In genomic region chr8:10740837-10741236, GRCm38 (mm10) we compare ENCODE assay signal across 13 mouse cellular contexts.
"Had no signal": no experiment of that assay in that cellular context is flagged by ENCODE, and none has a peak within 500 bp of the region (broad histone marks: within the 10 kb centered on the region; RNA-seq: fewer than 3 reads in every experiment).

No protein-coding gene starts in this region.

- H3K27ac ChIP-seq: kidney, postnatal 0 days; layer of hippocampus, adult 2 months; limb, embryonic 10.5 days; liver, embryonic 15.5 days; midbrain, embryonic 12.5 days had no signal

- H3K4me3 ChIP-seq: layer of hippocampus, adult 2 months; limb, embryonic 10.5 days; liver, embryonic 15.5 days; midbrain, embryonic 12.5 days had no signal

- H3K27me3 ChIP-seq: liver, embryonic 15.5 days; midbrain, embryonic 12.5 days had no signal

- H3K4me1 ChIP-seq: liver, embryonic 15.5 days had no signal

- H3K9ac ChIP-seq: liver, embryonic 15.5 days; midbrain, embryonic 12.5 days had no signal

- H3K36me3 ChIP-seq: limb, embryonic 10.5 days; liver, embryonic 15.5 days; midbrain, embryonic 12.5 days had no signal

- H3K4me2 ChIP-seq: liver, embryonic 11.5 days; liver, embryonic 15.5 days; midbrain, embryonic 12.5 days had no signal

- DNase-seq: kidney, adult 9 months; kidney, postnatal 36 days; lung, adult 2 months; lung, postnatal 36 days; right cerebral cortex, postnatal 14 days had no signal

- ATAC-seq: lung, postnatal 0 days had no signal

- H3K9me3 ChIP-seq: limb, embryonic 10.5 days; liver, embryonic 15.5 days; megakaryocyte, embryonic 14.5 days; midbrain, embryonic 12.5 days had no signal
